Comparison of ENCODE assay signal across 17 mouse cellular contexts in the genomic region with DNA sequence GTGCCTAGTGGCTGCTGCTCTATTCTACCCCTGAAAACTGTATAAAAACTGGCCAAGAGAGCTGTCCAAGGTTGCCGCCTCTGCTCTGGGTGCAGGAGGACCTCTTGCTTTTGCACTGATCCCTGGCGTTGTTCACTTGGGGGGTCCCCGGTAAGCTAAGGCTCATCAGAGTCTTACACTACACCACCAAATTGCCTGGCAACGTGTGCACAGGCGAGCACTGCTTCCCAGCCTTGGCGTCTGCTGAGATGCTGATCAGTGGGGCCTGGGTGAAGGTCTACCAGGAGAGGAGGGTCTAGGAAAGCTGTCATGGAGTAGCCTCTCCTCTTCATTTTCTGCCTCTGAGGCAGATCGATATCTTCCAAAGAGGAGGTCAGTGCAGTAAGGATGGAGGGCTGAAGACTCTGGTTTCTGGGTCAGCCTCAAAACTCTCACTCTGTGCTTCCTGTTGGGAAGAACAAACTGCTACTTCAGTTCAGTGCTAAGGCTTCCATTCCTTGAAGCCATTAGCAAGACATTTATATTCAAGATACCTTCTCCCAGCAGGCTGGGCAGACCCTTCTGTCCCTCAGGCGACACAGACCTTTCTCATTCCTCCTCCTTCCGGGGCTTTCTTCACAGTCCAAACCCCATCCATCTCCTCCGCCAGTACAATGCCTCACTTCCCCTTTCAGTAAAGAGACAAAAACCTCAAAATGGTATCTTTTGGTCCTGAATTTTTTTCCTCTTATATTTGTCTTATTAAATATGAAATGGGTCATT. TPM values are rescaled to one million over a fixed set of nuclear protein-coding genes. Genes with fewer than 3 reads are reported as not detected.
DNase-seq lines count a peak whose midpoint lies in the region; ATAC-seq and TF ChIP-seq lines count a peak whose summit lies in the region.
"Had no signal": no experiment of that assay in that cellular context is flagged by ENCODE, and none has a peak within 500 bp of the region (broad histone marks: within the 10 kb centered on the region; RNA-seq: fewer than 3 reads in every experiment).

No protein-coding gene starts in this region.

- peaks cover 21% of the 10 kb centered on the region for H3K36me3 ChIP-seq in hindbrain, embryonic 14.5 days (replicated peaks; ENCODE audit: control insufficient read depth, insufficient read depth)
- H3K36me3 ChIP-seq in neural tube, embryonic 13.5 days = peaks cover 22% of the 10 kb centered on the region
- H3K36me3 ChIP-seq: embryonic facial prominence, embryonic 13.5 days; limb, embryonic 15.5 days; liver, embryonic 15.5 days had no signal

- no peak overlapping the region for H3K4me2 ChIP-seq in hindbrain, embryonic 14.5 days (replicated peaks)
- no peak overlapping the region for H3K4me2 ChIP-seq in neural tube, embryonic 13.5 days
- H3K4me2 ChIP-seq: embryonic facial prominence, embryonic 13.5 days; limb, embryonic 15.5 days; liver, embryonic 15.5 days had no signal

- 66% methylated on average over 10 of the region's 10 CpGs for WGBS in hindbrain, embryonic 14.5 days
- 50% methylated on average over 10 of the region's 10 CpGs for WGBS in neural tube, embryonic 13.5 days

- H3K9ac ChIP-seq in hindbrain, embryonic 14.5 days = no peak overlapping the region
- H3K9ac ChIP-seq in neural tube, embryonic 13.5 days = no peak overlapping the region
- H3K9ac ChIP-seq: embryonic facial prominence, embryonic 13.5 days; limb, embryonic 15.5 days; liver, embryonic 15.5 days had no signal

- H3K4me1 ChIP-seq in hindbrain, embryonic 14.5 days (replicated peaks; ENCODE audit: control insufficient read depth, insufficient read depth, low read length) = no peaks in the 10 kb centered on the region
- H3K4me1 ChIP-seq in neural tube, embryonic 13.5 days (replicated peaks) = peaks cover 23% of the 10 kb centered on the region
- H3K4me1 ChIP-seq: embryonic facial prominence, embryonic 13.5 days; limb, embryonic 15.5 days; liver, embryonic 15.5 days had no signal

- intact Hi-C loops in left cerebral cortex, adult 2 months (cut with DNase I) = no loop called here
- intact Hi-C loops in left cerebral cortex, postnatal 14 days (cut with DNase I) = loop anchor here (5.0 kb wide), 1 partner anchor 54 kb away; a partner anchor contains a TSS
- intact Hi-C loops in heart, postnatal 36 days (cut with DNase I) = no loop called here

- ATAC-seq in granulocyte monocyte progenitor cell, adult 5-6 weeks (replicated peaks; ENCODE audit: poor library complexity, severe bottlenecking) = peak; percentile 71
- peak; percentile 71 for ATAC-seq in hindbrain, embryonic 14.5 days (ENCODE audit: low FRiP score)
- ATAC-seq in neural tube, embryonic 13.5 days (ENCODE audit: low read depth) = peak; percentile 65
- ATAC-seq: lung, postnatal 0 days had no signal

- peaks cover 5% of the 10 kb centered on the region for H3K9me3 ChIP-seq in hindbrain, embryonic 14.5 days (ENCODE audit: control insufficient read depth, low read length)
- no peaks in the 10 kb centered on the region for H3K9me3 ChIP-seq in neural tube, embryonic 13.5 days
- H3K9me3 ChIP-seq: embryonic facial prominence, embryonic 13.5 days; limb, embryonic 15.5 days; liver, embryonic 15.5 days had no signal

- peak overlapping the region; percentile 53 for H3K27ac ChIP-seq in left cerebral cortex, adult 2 months
- peak overlapping the region; percentile 51; the same call in 1 of the 2 replicates for H3K27ac ChIP-seq in hindbrain, embryonic 14.5 days
- H3K27ac ChIP-seq in neural tube, embryonic 13.5 days (replicated peaks) = peak overlapping the region; percentile 57
- H3K27ac ChIP-seq: embryonic facial prominence, embryonic 13.5 days; kidney, postnatal 0 days; limb, embryonic 15.5 days; liver, embryonic 15.5 days had no signal

- H3K27me3 ChIP-seq in hindbrain, embryonic 14.5 days (ENCODE audit: control insufficient read depth, insufficient read depth, low read length) = no peaks in the 10 kb centered on the region
- H3K27me3 ChIP-seq in neural tube, embryonic 13.5 days = no peaks in the 10 kb centered on the region
- H3K27me3 ChIP-seq: embryonic facial prominence, embryonic 13.5 days; limb, embryonic 15.5 days; liver, embryonic 15.5 days had no signal

- TF ChIP-seq CTCF in left cerebral cortex, adult 2 months (IDR thresholded peaks at IDR 0.05) = no peak

- no peak overlapping the region for H3K4me3 ChIP-seq in left cerebral cortex, adult 2 months
- no peak overlapping the region for H3K4me3 ChIP-seq in hindbrain, embryonic 14.5 days (replicated peaks; ENCODE audit: low read length)
- H3K4me3 ChIP-seq in neural tube, embryonic 13.5 days = no peak overlapping the region
- H3K4me3 ChIP-seq: embryonic facial prominence, embryonic 13.5 days; limb, embryonic 15.5 days; liver, embryonic 15.5 days had no signal

- no peak for DNase-seq in left cerebral cortex, adult 2 months (ENCODE audit: extremely low spot score in 1 of 2, low spot score in 2 of 2)
- DNase-seq in left cerebral cortex, postnatal 14 days (ENCODE audit: low spot score in 2 of 2) = no peak
- no peak for DNase-seq in hindbrain, embryonic 14.5 days (ENCODE audit: low spot score)
- no peak for DNase-seq in heart, postnatal 36 days
- no peak for DNase-seq in lung, postnatal 25 days (ENCODE audit: low spot score)
- DNase-seq: cerebellum, adult 8-10 months; gastrocnemius, postnatal 14 days; kidney, adult 18-20 months; layer of hippocampus, postnatal 36 days; thymus, postnatal 14 days had no signal

RNA-seq across cellular contexts. Expression of a gene that starts 54.1 kb away (rescaled TPM):
- total RNA-seq in left cerebral cortex, adult 2 months (2021) = 100 to 1,000 TPM; 386 to 451 TPM
- 100 to 1,000 TPM; 422 to 460 TPM for total RNA-seq in left cerebral cortex, postnatal 14 days (2021)
- 0.37 and 0.47 TPM in 2 replicates for total RNA-seq in granulocyte monocyte progenitor cell, adult 5-6 weeks (2014; fragmentation: Nextera tagmentation)
- total RNA-seq in granulocyte monocyte progenitor cell, adult 5-6 weeks (2017) = 0.13 TPM in 1 of 2 replicates, not detected in the other
- polyA plus RNA-seq in hindbrain, embryonic 14.5 days (2014; fragmentation: Nextera tagmentation; extraction: Ambion mirVana) = 77.8 and 94.9 TPM in 2 replicates
- polyA plus RNA-seq in neural tube, embryonic 13.5 days (2015; fragmentation: Nextera tagmentation; extraction: Ambion mirVana) = 61.0 and 62.3 TPM in 2 replicates
- total RNA-seq in heart, postnatal 36 days (2021) = under 1 TPM in 1 of 2 experiments, not detected in 1; 0.16 TPM

Comparison
In these comparisons a context has a peak if more than half of its experiments do, and no peak if none do; other contexts are left out.
1. RNA of a gene that starts 54.1 kb away (total RNA-seq): 422 to 460 TPM in left cerebral cortex, postnatal 14 days and 386 to 451 TPM in left cerebral cortex, adult 2 months; 0.13 to 0.47 TPM in granulocyte monocyte progenitor cell, adult 5-6 weeks and 0.16 TPM in heart, postnatal 36 days; every median in the first group is over 100 times any median in the second.
2. Peak in every context shown above with its lines, with median percentiles within 50 percentile points of each other: H3K27ac ChIP-seq and ATAC-seq.